Mouse (Mus musculus) erythroblast, embryonic 14.5 days (primary cell): ENCODE data around the gene Smim20.

Experiments used
- GATA1 ChIP-seq: IDR thresholded peaks from 2 replicates; pipeline ENCODE4 v1.6.1; 2012; ENCODE audit warnings: low read length, inconsistent platforms, mixed read lengths
- TAL1 ChIP-seq: IDR thresholded peaks from 3 replicates; pipeline ENCODE4 v1.6.1; 2012; ENCODE audit warnings: low read length, inconsistent platforms, mixed read lengths

DNA sequence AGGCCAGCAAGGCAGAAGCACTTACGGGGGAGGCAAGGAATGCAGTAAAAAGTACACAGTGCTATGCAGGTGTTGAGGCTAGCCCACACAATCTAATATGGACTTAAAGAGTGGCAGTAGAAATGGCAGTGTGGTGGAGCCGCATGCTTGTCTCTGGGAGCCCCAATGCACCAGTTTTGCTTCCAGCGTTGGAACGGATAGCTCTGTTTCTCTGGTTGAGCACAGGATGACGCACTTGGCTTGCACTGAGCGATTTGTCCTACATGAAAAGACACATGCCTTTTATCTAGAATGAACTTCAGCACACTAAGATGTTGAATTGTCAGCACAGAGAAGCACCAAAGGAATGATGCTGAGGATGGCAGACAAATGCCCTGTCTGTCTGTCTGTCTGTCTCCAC is 37.1 kb downstream of the Smim20 start:
- TF ChIP-seq TAL1 (no peak), GATA1 (no peak)
